Comparison of ENCODE assay signal across 8 mouse cellular contexts in the genomic region with DNA sequence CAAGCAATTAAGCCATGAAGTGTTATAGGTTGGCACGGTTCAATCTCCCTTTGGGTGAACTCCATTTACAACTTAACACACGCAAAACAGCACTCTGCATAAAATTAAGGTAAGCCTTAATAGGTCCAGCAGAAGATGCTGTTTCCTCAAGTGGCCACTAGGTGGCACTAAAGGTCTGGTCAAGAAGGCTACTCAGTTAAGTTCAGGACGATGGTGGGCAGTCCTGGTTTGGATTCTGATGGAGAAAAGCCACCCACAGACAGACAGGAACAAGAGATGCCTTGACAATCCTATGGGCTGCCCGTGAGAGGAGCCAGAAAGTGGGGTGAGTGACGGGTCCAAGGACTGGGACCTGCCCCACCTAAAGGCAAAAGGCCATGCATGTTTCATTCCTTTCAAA. TPM values are rescaled to one million over a fixed set of nuclear protein-coding genes. Genes with fewer than 3 reads are reported as not detected.
A peak's percentile ranks its signal among the peaks of the same experiment; 100 is the strongest.
DNase-seq lines count a peak whose midpoint lies in the region; ATAC-seq and TF ChIP-seq lines count a peak whose summit lies in the region.

No protein-coding gene starts in this region.

- DNase-seq in liver, result peak; percentile 81
- peak; percentile 32 to 60 for DNase-seq in gastrocnemius, postnatal 36 days
- DNase-seq in limb, embryonic 11.5 days (ENCODE audit: low spot score), result peak; percentile 82
- peak; percentile 56 to 71 for DNase-seq in spleen, postnatal 36 days (ENCODE audit: low spot score in 2 of 2)

- peaks cover 23% of the 10 kb centered on the region for H3K27me3 ChIP-seq in liver, embryonic 12.5 days (replicated peaks)
- H3K27me3 ChIP-seq in intestine, embryonic 15.5 days (replicated peaks), result no peaks in the 10 kb centered on the region
- H3K27me3 ChIP-seq in limb, embryonic 11.5 days (ENCODE audit: control insufficient read depth, insufficient read depth, low read length), result no peaks in the 10 kb centered on the region

- intact Hi-C loops in gastrocnemius, postnatal 36 days (cut with DNase I), result loop anchor here (5.0 kb wide), 1 partner anchor 134 kb away; no protein-coding TSS in a partner anchor

- no peak for TF ChIP-seq POLR2A in cortical plate, adult 2 months (IDR thresholded peaks at IDR 0.05; ENCODE audit: extremely low read depth, insufficient read depth, low read length)

- H3K4me3 ChIP-seq in liver, embryonic 12.5 days, result no peak overlapping the region
- H3K4me3 ChIP-seq in cortical plate, adult 2 months (ENCODE audit: insufficient read depth, low read length), result no peak overlapping the region
- no peak overlapping the region for H3K4me3 ChIP-seq in intestine, embryonic 15.5 days (replicated peaks)
- H3K4me3 ChIP-seq in limb, embryonic 11.5 days (ENCODE audit: low read depth, low read length), result no peak overlapping the region

- peak; percentile 95 for TF ChIP-seq CTCF in cortical plate, adult 2 months (IDR thresholded peaks at IDR 0.05; ENCODE audit: extremely low read depth, insufficient read depth, low read length)

- no peaks in the 10 kb centered on the region for H3K4me1 ChIP-seq in liver, embryonic 12.5 days
- no peaks in the 10 kb centered on the region for H3K4me1 ChIP-seq in cortical plate, adult 2 months (ENCODE audit: control insufficient read depth, insufficient read depth, low read length)
- H3K4me1 ChIP-seq in intestine, embryonic 15.5 days (replicated peaks), result no peaks in the 10 kb centered on the region
- H3K4me1 ChIP-seq in limb, embryonic 11.5 days (ENCODE audit: control insufficient read depth, insufficient read depth, low read length), result no peaks in the 10 kb centered on the region

- no peak for ATAC-seq in liver, embryonic 12.5 days
- peak; percentile 80 for ATAC-seq in intestine, embryonic 15.5 days
- ATAC-seq in limb, embryonic 11.5 days (ENCODE audit: insufficient number of reproducible peaks, low FRiP score, low TSS enrichment, low read depth), result peak; percentile 65; the same call in 1 of the 2 replicates
- peak; percentile 88 for ATAC-seq in monocyte, adult 5-6 weeks (replicated peaks; ENCODE audit: insufficient number of reproducible peaks, low FRiP score, low TSS enrichment, poor library complexity, severe bottlenecking)

- no peak overlapping the region for H3K4me2 ChIP-seq in liver, embryonic 12.5 days
- H3K4me2 ChIP-seq in intestine, embryonic 15.5 days (replicated peaks), result no peak overlapping the region
- H3K4me2 ChIP-seq in limb, embryonic 11.5 days (ENCODE audit: low read depth, severe bottlenecking), result no peak overlapping the region

- H3K27ac ChIP-seq in liver, embryonic 12.5 days, result no peak overlapping the region
- H3K27ac ChIP-seq in cortical plate, adult 2 months (ENCODE audit: insufficient read depth, low read length), result no peak overlapping the region
- H3K27ac ChIP-seq in intestine, embryonic 15.5 days, result no peak overlapping the region
- no peak overlapping the region for H3K27ac ChIP-seq in limb, embryonic 11.5 days (replicated peaks; ENCODE audit: low read depth, low read length)

- no peak overlapping the region for H3K9ac ChIP-seq in liver, embryonic 12.5 days
- H3K9ac ChIP-seq in intestine, embryonic 15.5 days, result no peak overlapping the region
- H3K9ac ChIP-seq in limb, embryonic 11.5 days (ENCODE audit: low read length), result no peak overlapping the region

- H3K36me3 ChIP-seq in liver, embryonic 12.5 days, result no peaks in the 10 kb centered on the region
- no peaks in the 10 kb centered on the region for H3K36me3 ChIP-seq in intestine, embryonic 15.5 days
- no peaks in the 10 kb centered on the region for H3K36me3 ChIP-seq in limb, embryonic 11.5 days (ENCODE audit: control insufficient read depth, insufficient read depth, low read length)

- H3K9me3 ChIP-seq in liver, embryonic 12.5 days (replicated peaks), result no peaks in the 10 kb centered on the region
- no peaks in the 10 kb centered on the region for H3K9me3 ChIP-seq in intestine, embryonic 15.5 days
- H3K9me3 ChIP-seq in limb, embryonic 11.5 days (ENCODE audit: control insufficient read depth, low read length), result no peaks in the 10 kb centered on the region

- WGBS in liver, embryonic 12.5 days (ENCODE audit: insufficient replicate concordance), result 4% methylated on average over 5 of the region's 5 CpGs
- WGBS in intestine, embryonic 15.5 days, result 5% methylated on average over 5 of the region's 5 CpGs
- 7% methylated on average over 5 of the region's 5 CpGs for WGBS in limb, embryonic 11.5 days

RNA-seq across cellular contexts. Expression of a gene that starts 13.6 kb away (rescaled TPM):
- polyA plus RNA-seq in liver, embryonic 12.5 days (2016; fragmentation: Nextera tagmentation; extraction: Ambion mirVana), result not detected in 2 replicates
- 0.13 and 0.38 TPM in 2 replicates for polyA plus RNA-seq in cortical plate, adult 2 months (2012; rRNA removed)
- not detected for total RNA-seq in gastrocnemius, postnatal 36 days (2021)
- 0.11 and 0.31 TPM in 2 replicates for polyA plus RNA-seq in intestine, embryonic 15.5 days (2015; fragmentation: Nextera tagmentation; extraction: Ambion mirVana)
- polyA plus RNA-seq in limb, embryonic 11.5 days (2014; fragmentation: Nextera tagmentation; extraction: Ambion mirVana), result 0.11 TPM in 1 of 2 replicates, not detected in the other
- not detected in 3 replicates for total RNA-seq in monocyte, adult 5-6 weeks (2017)

RNA-seq across cellular contexts. Expression of a gene that starts 15.3 kb away (rescaled TPM):
- polyA plus RNA-seq in liver, embryonic 12.5 days (2016; fragmentation: Nextera tagmentation; extraction: Ambion mirVana), result 0.06 TPM in 1 of 2 replicates, not detected in the other
- polyA plus RNA-seq in cortical plate, adult 2 months (2012; rRNA removed), result 0.32 and 0.65 TPM in 2 replicates
- total RNA-seq in gastrocnemius, postnatal 36 days (2021), result not detected
- 0.15 and 0.28 TPM in 2 replicates for polyA plus RNA-seq in intestine, embryonic 15.5 days (2015; fragmentation: Nextera tagmentation; extraction: Ambion mirVana)
- 0.17 and 0.35 TPM in 2 replicates for polyA plus RNA-seq in limb, embryonic 11.5 days (2014; fragmentation: Nextera tagmentation; extraction: Ambion mirVana)
- total RNA-seq in monocyte, adult 5-6 weeks (2017), result not detected in 3 replicates

RNA-seq across cellular contexts. Expression of a gene that starts 18.2 kb away (rescaled TPM):
- polyA plus RNA-seq in liver, embryonic 12.5 days (2016; fragmentation: Nextera tagmentation; extraction: Ambion mirVana), result 152 and 157 TPM in 2 replicates
- 158 and 186 TPM in 2 replicates for polyA plus RNA-seq in cortical plate, adult 2 months (2012; rRNA removed)
- 1 to 10 TPM; 6.0 to 8.6 TPM for total RNA-seq in gastrocnemius, postnatal 36 days (2021)
- 252 and 254 TPM in 2 replicates for polyA plus RNA-seq in intestine, embryonic 15.5 days (2015; fragmentation: Nextera tagmentation; extraction: Ambion mirVana)
- 157 and 161 TPM in 2 replicates for polyA plus RNA-seq in limb, embryonic 11.5 days (2014; fragmentation: Nextera tagmentation; extraction: Ambion mirVana)
- total RNA-seq in monocyte, adult 5-6 weeks (2017), result 46.0 to 51.9 TPM (median 46.4 TPM) in 3 replicates

RNA-seq across cellular contexts. Expression of a gene that starts 41.0 kb away (rescaled TPM):
- 2.9 and 3.2 TPM in 2 replicates for polyA plus RNA-seq in liver, embryonic 12.5 days (2016; fragmentation: Nextera tagmentation; extraction: Ambion mirVana)
- 5.3 and 6.3 TPM in 2 replicates for polyA plus RNA-seq in cortical plate, adult 2 months (2012; rRNA removed)
- 1 to 10 TPM; 1.2 to 1.6 TPM for total RNA-seq in gastrocnemius, postnatal 36 days (2021)
- 4.7 and 4.8 TPM in 2 replicates for polyA plus RNA-seq in intestine, embryonic 15.5 days (2015; fragmentation: Nextera tagmentation; extraction: Ambion mirVana)
- polyA plus RNA-seq in limb, embryonic 11.5 days (2014; fragmentation: Nextera tagmentation; extraction: Ambion mirVana), result 2.6 and 2.7 TPM in 2 replicates
- total RNA-seq in monocyte, adult 5-6 weeks (2017), result 10.0 to 15.9 TPM (median 12.7 TPM) in 3 replicates

RNA-seq across cellular contexts. Expression of a gene that starts 49.8 kb away (rescaled TPM):
- 6.7 and 6.9 TPM in 2 replicates for polyA plus RNA-seq in liver, embryonic 12.5 days (2016; fragmentation: Nextera tagmentation; extraction: Ambion mirVana)
- polyA plus RNA-seq in cortical plate, adult 2 months (2012; rRNA removed), result 74.0 and 74.4 TPM in 2 replicates
- total RNA-seq in gastrocnemius, postnatal 36 days (2021), result 1 to 10 TPM; 3.1 to 4.5 TPM
- polyA plus RNA-seq in intestine, embryonic 15.5 days (2015; fragmentation: Nextera tagmentation; extraction: Ambion mirVana), result 17.3 and 17.5 TPM in 2 replicates
- 29.5 and 31.0 TPM in 2 replicates for polyA plus RNA-seq in limb, embryonic 11.5 days (2014; fragmentation: Nextera tagmentation; extraction: Ambion mirVana)
- total RNA-seq in monocyte, adult 5-6 weeks (2017), result 4.8 to 8.2 TPM (median 5.5 TPM) in 3 replicates
